Mouse (Mus musculus) adrenal gland, postnatal 14 days (tissue): ENCODE results near the gene Tprn. TPM values are rescaled to one million over a fixed set of nuclear protein-coding genes. Genes with fewer than 3 reads are reported as not detected.
A peak's percentile ranks its signal among the peaks of the same experiment; 100 is the strongest.
"Not testable (repeated sequence)": the region's sequence is repeated elsewhere in the genome, so short reads cannot be mapped to it uniquely, and the experiment has no call there.

ENCODE experiments used
- DNase-seq: peaks from one replicate; pipeline ENCODE4 v3.0.0; 2021; ENCODE audit warnings: mixed read lengths
- total RNA-seq: library from RNA; stranded (reverse); gene quantifications from 2 replicates; pipeline ENCODE4 v1.2.3, GENCODE M21; 2021

Gene Tprn
- total RNA-seq, 1 experiment from 2014 or later = 10.9 TPM

GRCm38 (mm10) chr2:25236614-25237013, 25.8 kb upstream of the Tprn start, which contains the start of gene Rnf224:
Gene Rnf224 (minus strand): TSS chr2:25236787.
- DNase-seq = no peak

GRCm38 (mm10) chr2:25237522-25237921, 24.9 kb upstream of the Tprn start:
- DNase-seq = no peak

GRCm38 (mm10) chr2:25238106-25238505, 24.3 kb upstream of the Tprn start:
- DNase-seq = no peak

- no peak for DNase-seq
Observed at GRCm38 (mm10) chr2:25239766-25240165, 22.7 kb upstream of the Tprn start.

DNA sequence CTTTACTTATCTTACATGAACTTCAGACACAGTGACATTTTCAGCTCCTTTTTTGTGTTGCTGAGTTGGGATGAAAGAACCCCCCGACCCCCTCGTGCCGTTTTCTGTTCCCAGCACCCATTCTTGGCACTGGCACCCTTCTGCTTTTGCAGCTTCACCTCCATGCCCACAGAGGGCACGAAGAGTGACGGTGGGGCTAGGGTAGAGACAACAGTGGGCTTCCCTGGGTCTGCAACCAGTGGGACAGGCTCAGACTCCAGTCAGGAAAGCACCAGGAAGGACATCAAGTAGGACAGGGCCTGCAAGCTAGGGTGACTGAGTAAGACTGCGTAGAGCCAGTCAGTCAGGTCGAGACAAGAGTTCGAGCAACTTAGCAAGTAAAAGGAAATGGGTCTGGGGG, 22.1 kb upstream of the Tprn start:
- DNase-seq = no peak

- peak; percentile 88 for DNase-seq
Observed at GRCm38 (mm10) chr2:25240723-25241437, 21.5 kb upstream of the Tprn start.

GRCm38 (mm10) chr2:25241438-25241775, 21.0 kb upstream of the Tprn start:
- DNase-seq = no peak

- peak; percentile 32 for DNase-seq
Observed at GRCm38 (mm10) chr2:25242101-25242506, 20.3 kb upstream of the Tprn start, which contains the start of the genes Rnf208 and Cysrt1. Gene Rnf208 (plus strand): TSS chr2:25242255. Gene Cysrt1 (minus strand): TSS chr2:25242452.

DNA sequence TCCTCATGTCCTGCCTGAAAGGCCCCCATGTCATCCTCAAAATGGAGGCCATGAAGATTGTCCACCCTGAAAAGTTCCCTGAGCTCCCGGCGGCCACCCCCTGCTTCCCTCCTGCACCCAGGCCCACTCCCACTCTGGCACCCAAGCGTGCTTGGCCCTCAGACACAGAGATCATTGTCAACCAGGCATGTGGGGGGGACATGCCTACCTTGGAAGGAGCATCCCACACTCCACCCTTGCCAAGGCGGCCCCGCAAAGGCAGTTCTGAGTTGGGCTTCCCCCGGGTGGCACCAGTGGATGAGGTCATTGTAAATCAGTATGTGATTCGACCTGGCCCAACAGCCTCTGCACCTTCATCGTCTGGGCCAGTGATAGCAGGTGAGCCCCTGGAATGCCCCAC, 19.1 kb upstream of the Tprn start:
- no peak for DNase-seq

DNA sequence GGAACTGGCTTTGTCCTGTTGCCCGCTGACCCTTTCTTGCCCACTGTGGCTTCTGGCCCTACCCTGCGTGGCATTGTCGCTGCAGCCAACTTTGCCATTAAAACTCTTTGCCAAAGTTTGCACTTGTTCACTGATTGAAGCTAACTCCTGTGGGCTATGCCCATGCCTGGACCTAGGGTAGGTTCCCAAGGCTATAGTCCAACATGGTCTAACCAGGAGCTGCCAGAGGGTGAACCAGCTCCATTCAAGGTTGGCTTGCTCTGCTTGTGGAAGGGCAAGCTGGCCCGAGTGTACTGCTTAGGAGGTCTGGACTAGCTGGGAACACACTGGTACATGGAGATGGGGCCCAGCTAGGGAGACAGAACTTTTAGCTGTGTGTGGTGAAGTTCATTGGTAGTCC, 18.3 kb upstream of the Tprn start:
- DNase-seq = no peak

- DNase-seq = no peak
Observed at GRCm38 (mm10) chr2:25246183-25247072, 16.0 kb upstream of the Tprn start, which contains the start of gene AL732309.1. Gene AL732309.1 (minus strand): TSS chr2:25246863.

DNA sequence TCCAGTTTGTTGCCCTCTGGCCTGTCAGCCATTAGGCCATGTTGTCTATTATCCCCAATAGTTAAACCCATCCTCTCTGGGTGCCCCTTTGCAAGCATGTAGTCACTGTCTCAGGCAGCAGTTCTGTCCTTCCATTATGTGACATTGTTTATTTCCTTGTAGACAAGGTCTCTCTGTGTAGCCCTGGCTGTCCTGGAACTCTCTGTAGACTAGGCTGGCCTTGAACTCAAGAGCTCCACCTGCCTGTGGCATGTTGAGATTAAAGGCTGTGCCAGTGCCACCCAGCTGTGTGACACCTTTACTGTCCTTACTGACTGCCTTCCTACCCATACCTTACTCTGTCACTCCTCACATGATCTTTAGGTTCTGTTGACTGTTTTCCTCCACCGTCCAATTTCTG, 10.1 kb upstream of the Tprn start:
- peak; percentile 32 for DNase-seq

- peak; percentile 94 for DNase-seq
Observed at GRCm38 (mm10) chr2:25255284-25255779, 7.1 kb upstream of the Tprn start, which contains the start of gene Tmem203. Gene Tmem203 (plus strand): TSS chr2:25255439.

DNA sequence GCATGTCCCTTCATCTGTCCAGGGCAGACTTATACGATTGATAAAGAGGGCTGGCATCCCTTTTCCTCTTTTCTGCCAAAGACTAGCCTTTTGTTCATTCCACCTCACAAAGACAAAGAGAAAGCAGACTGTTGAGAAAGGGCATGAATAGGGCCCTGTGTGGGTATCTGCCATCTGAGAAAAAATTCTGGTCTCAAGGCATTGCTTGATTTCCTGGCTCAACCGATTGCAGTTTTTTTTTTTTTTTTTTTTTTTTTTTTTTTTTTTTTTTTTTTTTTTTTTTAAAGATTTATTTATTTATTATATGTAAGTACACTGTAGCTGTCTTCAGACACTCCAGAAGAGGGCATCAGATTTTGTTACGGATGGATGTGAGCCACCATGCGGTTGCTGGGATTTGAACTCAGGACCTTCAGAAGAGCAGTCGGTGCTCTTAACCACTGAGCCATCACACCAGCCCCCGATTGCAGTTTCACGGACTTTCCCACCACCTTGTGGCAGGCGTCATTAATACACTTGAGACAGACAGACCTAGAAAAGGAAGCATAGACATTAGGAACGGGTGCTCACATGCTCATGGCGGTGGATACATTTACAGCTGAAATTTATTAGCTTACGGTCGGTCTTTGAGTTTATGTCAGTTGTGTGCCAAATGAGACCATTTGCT, 5.8 kb upstream of the Tprn start:
- peak; percentile 73 for DNase-seq

- not testable (repeated sequence) for DNase-seq
Observed at GRCm38 (mm10) chr2:25257250-25257649, 5.2 kb upstream of the Tprn start.

DNA sequence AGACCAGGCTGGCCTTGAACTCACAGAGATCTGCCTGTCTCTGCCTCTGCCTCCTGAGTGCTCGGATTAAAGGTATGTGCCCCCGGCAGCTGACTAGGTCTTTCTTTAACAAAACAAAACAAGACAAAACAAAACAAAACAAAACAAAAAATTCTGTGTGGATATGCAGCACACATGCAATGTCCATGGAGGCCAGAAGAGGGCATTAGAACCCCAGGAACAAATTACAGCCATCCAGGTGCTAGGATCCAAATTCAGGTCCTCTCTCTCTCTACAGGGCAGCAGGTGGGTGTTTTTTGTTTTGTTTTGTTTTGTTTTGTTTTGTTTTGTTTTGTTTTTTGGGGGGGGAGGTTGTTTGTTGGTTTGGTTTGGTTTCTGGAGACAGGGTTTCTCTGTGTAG, 3.5 kb upstream of the Tprn start:
- DNase-seq = no peak

DNA sequence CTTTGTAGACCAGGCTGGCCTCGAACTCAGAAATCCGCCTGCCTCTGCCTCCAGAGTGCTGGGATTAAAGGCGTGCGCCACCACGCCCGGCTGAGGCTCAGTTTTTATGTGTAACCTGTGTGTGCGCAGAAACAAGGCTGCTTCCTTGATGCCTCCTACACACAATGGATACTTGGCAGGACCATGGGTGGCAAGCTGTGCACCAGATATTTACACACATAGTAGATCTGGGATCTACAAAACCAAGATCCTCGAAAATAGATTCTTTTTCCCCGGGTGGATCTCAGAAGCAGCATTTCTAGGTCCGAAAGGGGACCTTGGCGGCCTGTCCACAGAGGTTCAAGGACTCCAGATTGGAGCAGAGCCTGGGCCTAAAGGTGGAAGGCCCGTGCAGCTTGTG, 548 bp upstream of the Tprn start:
- no peak for DNase-seq

GRCm38 (mm10) chr2:25262795-25263622, 591 bp downstream of the Tprn start:
- peak; percentile 58 for DNase-seq

DNA sequence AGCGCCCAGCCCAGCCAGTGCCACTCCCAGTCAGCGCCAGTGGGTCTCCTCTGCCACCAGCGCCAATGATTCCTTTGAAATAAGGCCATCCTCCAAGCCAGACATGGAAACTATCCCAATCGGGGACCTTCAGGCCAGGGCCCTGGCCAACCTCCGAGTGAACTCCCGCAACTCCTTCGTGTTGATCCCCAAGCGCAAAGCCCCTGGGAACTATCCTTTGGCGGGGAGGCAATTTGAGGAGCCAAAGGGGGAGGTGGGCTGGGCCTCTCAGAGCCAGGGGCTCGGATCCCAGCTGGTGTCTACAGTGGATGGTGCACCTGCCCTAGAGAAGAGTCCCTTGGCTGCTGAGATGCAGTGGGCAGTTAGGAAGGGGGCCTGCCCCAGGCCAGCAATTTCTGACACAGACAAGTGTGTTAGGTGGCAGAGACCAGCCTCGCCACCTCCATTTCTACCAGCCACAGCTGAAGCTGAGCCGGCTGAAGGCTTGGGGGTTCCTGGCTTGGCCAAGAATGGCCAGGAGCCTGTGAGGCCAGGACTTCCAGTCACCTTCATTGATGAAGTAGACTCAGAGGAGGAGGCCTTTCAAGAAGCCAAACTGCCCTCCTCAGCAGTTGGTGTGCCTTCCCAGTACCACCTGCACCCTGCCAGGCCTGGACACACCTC, 1.3 kb downstream of the Tprn start:
- DNase-seq = no peak

- no peak for DNase-seq
Observed at GRCm38 (mm10) chr2:25264286-25264660, 1.9 kb downstream of the Tprn start.

GRCm38 (mm10) chr2:25264851-25265250, 2.4 kb downstream of the Tprn start:
- DNase-seq = peak; percentile 73
